Mouse (Mus musculus): ENCODE measurements around the gene Gm45808. TPM values are rescaled to one million over a fixed set of nuclear protein-coding genes. Genes with fewer than 3 reads are reported as not detected.

Gene Gm45808
- polyA plus RNA-seq, 1 experiment from 2014 or later, result not detected

- H3K4me1 ChIP-seq (ENCODE audit: control insufficient read depth, insufficient read depth, low read length), result peaks cover 26% of the 10 kb centered on the region
- H3K36me3 ChIP-seq (ENCODE audit: control insufficient read depth, insufficient read depth, low read length), result peaks cover 52% of the 10 kb centered on the region
- ATAC-seq (ENCODE audit: low FRiP score, low TSS enrichment), result no peak
- H3K4me2 ChIP-seq (replicated peaks; ENCODE audit: low read depth, low read length), result no peak overlapping the region
- no peak overlapping the region for H3K9ac ChIP-seq (ENCODE audit: low read depth, low read length)
- no peaks in the 10 kb centered on the region for H3K9me3 ChIP-seq (ENCODE audit: control insufficient read depth, low read length)
- no peaks in the 10 kb centered on the region for H3K27me3 ChIP-seq (ENCODE audit: control insufficient read depth, insufficient read depth, low read length)
- 78% methylated on average over 13 of the region's 13 CpGs for WGBS
- no peak overlapping the region for H3K4me3 ChIP-seq (ENCODE audit: low read length)
- H3K27ac ChIP-seq (ENCODE audit: low read depth, low read length), result no peak overlapping the region
Measured at GRCm38 (mm10) chr7:45455932-45456696, 30.5 kb downstream of the Gm45808 start.

- H3K9me3 ChIP-seq (ENCODE audit: control insufficient read depth, low read length), result no peaks in the 10 kb centered on the region
- H3K9ac ChIP-seq (ENCODE audit: low read depth, low read length), result no peak overlapping the region
- 91% methylated on average over 15 of the region's 15 CpGs for WGBS
- H3K4me2 ChIP-seq (replicated peaks; ENCODE audit: low read depth, low read length), result no peak overlapping the region
- no peaks in the 10 kb centered on the region for H3K27me3 ChIP-seq (ENCODE audit: control insufficient read depth, insufficient read depth, low read length)
- ATAC-seq (ENCODE audit: low FRiP score, low TSS enrichment), result no peak
- H3K4me3 ChIP-seq (ENCODE audit: low read length), result no peak overlapping the region; the same call in 1 of the 2 replicates
- no peak overlapping the region for H3K27ac ChIP-seq (ENCODE audit: low read depth, low read length)
- peaks cover 15% of the 10 kb centered on the region for H3K4me1 ChIP-seq (ENCODE audit: control insufficient read depth, insufficient read depth, low read length)
- peaks cover 54% of the 10 kb centered on the region for H3K36me3 ChIP-seq (ENCODE audit: control insufficient read depth, insufficient read depth, low read length)
Measured at GRCm38 (mm10) chr7:45454971-45455370, 31.6 kb downstream of the Gm45808 start.

- no peak overlapping the region for H3K4me2 ChIP-seq (replicated peaks; ENCODE audit: low read depth, low read length)
- 0 out of 2 replicates have a peak, but pooled peaks cover 3% of the 10 kb centered on the region for H3K4me1 ChIP-seq (ENCODE audit: control insufficient read depth, insufficient read depth, low read length)
- H3K4me3 ChIP-seq (ENCODE audit: low read length), result no peak overlapping the region
- H3K9ac ChIP-seq (ENCODE audit: low read depth, low read length), result no peak overlapping the region
- peak; percentile 65 for ATAC-seq (ENCODE audit: low FRiP score, low TSS enrichment)
- H3K9me3 ChIP-seq (ENCODE audit: control insufficient read depth, low read length), result no peaks in the 10 kb centered on the region
- 52% methylated on average over 23 of the region's 23 CpGs for WGBS
- no peaks in the 10 kb centered on the region for H3K27me3 ChIP-seq (ENCODE audit: control insufficient read depth, insufficient read depth, low read length)
- no peak overlapping the region for H3K27ac ChIP-seq (ENCODE audit: low read depth, low read length)
- peaks cover 54% of the 10 kb centered on the region for H3K36me3 ChIP-seq (ENCODE audit: control insufficient read depth, insufficient read depth, low read length)
Measured at GRCm38 (mm10) chr7:45451344-45451982, 35.1 kb downstream of the Gm45808 start.

- H3K4me1 ChIP-seq (ENCODE audit: control insufficient read depth, insufficient read depth, low read length), result 0 out of 2 replicates have a peak, but pooled peaks cover 3% of the 10 kb centered on the region
- H3K27me3 ChIP-seq (ENCODE audit: control insufficient read depth, insufficient read depth, low read length), result no peaks in the 10 kb centered on the region
- no peak overlapping the region for H3K27ac ChIP-seq (ENCODE audit: low read depth, low read length)
- H3K4me3 ChIP-seq (ENCODE audit: low read length), result no peak overlapping the region
- 85% methylated on average over 1 of the region's 1 CpGs for WGBS
- no peak for ATAC-seq (ENCODE audit: low FRiP score, low TSS enrichment)
- H3K9me3 ChIP-seq (ENCODE audit: control insufficient read depth, low read length), result no peaks in the 10 kb centered on the region
- H3K4me2 ChIP-seq (replicated peaks; ENCODE audit: low read depth, low read length), result no peak overlapping the region
- no peak overlapping the region for H3K9ac ChIP-seq (ENCODE audit: low read depth, low read length)
- peaks cover 51% of the 10 kb centered on the region for H3K36me3 ChIP-seq (ENCODE audit: control insufficient read depth, insufficient read depth, low read length)
Measured at GRCm38 (mm10) chr7:45449974-45450373, 36.6 kb downstream of the Gm45808 start.

- no peak overlapping the region for H3K4me2 ChIP-seq (replicated peaks; ENCODE audit: low read depth, low read length)
- peaks cover 53% of the 10 kb centered on the region for H3K36me3 ChIP-seq (ENCODE audit: control insufficient read depth, insufficient read depth, low read length)
- H3K27me3 ChIP-seq (ENCODE audit: control insufficient read depth, insufficient read depth, low read length), result no peaks in the 10 kb centered on the region
- H3K4me1 ChIP-seq (ENCODE audit: control insufficient read depth, insufficient read depth, low read length), result 0 out of 2 replicates have a peak, but pooled peaks cover 3% of the 10 kb centered on the region
- H3K27ac ChIP-seq (ENCODE audit: low read depth, low read length), result no peak overlapping the region
- no peak overlapping the region for H3K9ac ChIP-seq (ENCODE audit: low read depth, low read length)
- H3K9me3 ChIP-seq (ENCODE audit: control insufficient read depth, low read length), result no peaks in the 10 kb centered on the region
- WGBS, result 34% methylated on average over 11 of the region's 11 CpGs
- no peak for ATAC-seq (ENCODE audit: low FRiP score, low TSS enrichment)
- no peak overlapping the region for H3K4me3 ChIP-seq (ENCODE audit: low read length)
Measured at GRCm38 (mm10) chr7:45447325-45447990, 39.2 kb downstream of the Gm45808 start.

GRCm38 (mm10) chr7:45446589-45446988 lies 40.0 kb downstream of the Gm45808 start:
- ATAC-seq (ENCODE audit: low FRiP score, low TSS enrichment), result no peak
- Histone ChIP-seq H3K4me1 (ENCODE audit: control insufficient read depth, insufficient read depth, low read length) (0 out of 2 replicates have a peak, but pooled peaks cover 3% of the 10 kb centered on the region), H3K27ac (ENCODE audit: low read depth, low read length) (no peak overlapping the region), H3K36me3 (ENCODE audit: control insufficient read depth, insufficient read depth, low read length) (peaks cover 49% of the 10 kb centered on the region), H3K9ac (ENCODE audit: low read depth, low read length) (no peak overlapping the region), H3K27me3 (ENCODE audit: control insufficient read depth, insufficient read depth, low read length) (no peaks in the 10 kb centered on the region), H3K4me3 (ENCODE audit: low read length) (no peak overlapping the region), H3K9me3 (ENCODE audit: control insufficient read depth, low read length) (no peaks in the 10 kb centered on the region), H3K4me2 (replicated peaks; ENCODE audit: low read depth, low read length) (no peak overlapping the region)

- Histone ChIP-seq H3K4me1 (ENCODE audit: control insufficient read depth, insufficient read depth, low read length) (0 out of 2 replicates have a peak, but pooled peaks cover 3% of the 10 kb centered on the region), H3K27ac (ENCODE audit: low read depth, low read length) (no peak overlapping the region), H3K9me3 (ENCODE audit: control insufficient read depth, low read length) (no peaks in the 10 kb centered on the region), H3K27me3 (ENCODE audit: control insufficient read depth, insufficient read depth, low read length) (no peaks in the 10 kb centered on the region), H3K4me3 (ENCODE audit: low read length) (no peak overlapping the region), H3K36me3 (ENCODE audit: control insufficient read depth, insufficient read depth, low read length) (peaks cover 53% of the 10 kb centered on the region), H3K9ac (ENCODE audit: low read depth, low read length) (no peak overlapping the region), H3K4me2 (replicated peaks; ENCODE audit: low read depth, low read length) (no peak overlapping the region)
- no peak for ATAC-seq (ENCODE audit: low FRiP score, low TSS enrichment)
- 86% methylated on average over 22 of the region's 22 CpGs for WGBS
Measured at GRCm38 (mm10) chr7:45443526-45444420, 42.8 kb downstream of the Gm45808 start.

- Histone ChIP-seq H3K36me3 (ENCODE audit: control insufficient read depth, insufficient read depth, low read length) (peaks cover 20% of the 10 kb centered on the region), H3K9ac (ENCODE audit: low read depth, low read length) (peak within 1 kb of the TSS; percentile 2; the same call in 1 of the 2 replicates), H3K4me2 (replicated peaks; ENCODE audit: low read depth, low read length) (peak within 1 kb of the TSS; percentile 19), H3K27ac (ENCODE audit: low read depth, low read length) (no peak within 1 kb of the TSS), H3K4me3 (ENCODE audit: low read length) (no peak within 1 kb of the TSS), H3K4me1 (ENCODE audit: control insufficient read depth, insufficient read depth, low read length) (peaks cover 34% of the 10 kb centered on the region), H3K9me3 (ENCODE audit: control insufficient read depth, low read length) (no peaks in the 10 kb centered on the region), H3K27me3 (ENCODE audit: control insufficient read depth, insufficient read depth, low read length) (no peaks in the 10 kb centered on the region)
- 24% methylated on average over 19 of the region's 19 CpGs for WGBS
- ATAC-seq (ENCODE audit: low FRiP score, low TSS enrichment), result no peak
Measured at GRCm38 (mm10) chr7:45437521-45438276, 48.9 kb downstream of the Gm45808 start, which contains the start of gene Ruvbl2. Gene Ruvbl2, minus strand, starts transcription at chr7:45438096.

Data from kidney, embryonic 14.5 days (tissue).